Mouse (Mus musculus): ENCODE results near the gene Aldh4a1. TPM values are rescaled to one million over a fixed set of nuclear protein-coding genes. Genes with fewer than 3 reads are reported as not detected.

Aldh4a1 gene
- 25.5 and 30.7 TPM in 2 replicates for polyA plus RNA-seq (2015; fragmentation: Nextera tagmentation; extraction: Ambion mirVana)

DNA sequence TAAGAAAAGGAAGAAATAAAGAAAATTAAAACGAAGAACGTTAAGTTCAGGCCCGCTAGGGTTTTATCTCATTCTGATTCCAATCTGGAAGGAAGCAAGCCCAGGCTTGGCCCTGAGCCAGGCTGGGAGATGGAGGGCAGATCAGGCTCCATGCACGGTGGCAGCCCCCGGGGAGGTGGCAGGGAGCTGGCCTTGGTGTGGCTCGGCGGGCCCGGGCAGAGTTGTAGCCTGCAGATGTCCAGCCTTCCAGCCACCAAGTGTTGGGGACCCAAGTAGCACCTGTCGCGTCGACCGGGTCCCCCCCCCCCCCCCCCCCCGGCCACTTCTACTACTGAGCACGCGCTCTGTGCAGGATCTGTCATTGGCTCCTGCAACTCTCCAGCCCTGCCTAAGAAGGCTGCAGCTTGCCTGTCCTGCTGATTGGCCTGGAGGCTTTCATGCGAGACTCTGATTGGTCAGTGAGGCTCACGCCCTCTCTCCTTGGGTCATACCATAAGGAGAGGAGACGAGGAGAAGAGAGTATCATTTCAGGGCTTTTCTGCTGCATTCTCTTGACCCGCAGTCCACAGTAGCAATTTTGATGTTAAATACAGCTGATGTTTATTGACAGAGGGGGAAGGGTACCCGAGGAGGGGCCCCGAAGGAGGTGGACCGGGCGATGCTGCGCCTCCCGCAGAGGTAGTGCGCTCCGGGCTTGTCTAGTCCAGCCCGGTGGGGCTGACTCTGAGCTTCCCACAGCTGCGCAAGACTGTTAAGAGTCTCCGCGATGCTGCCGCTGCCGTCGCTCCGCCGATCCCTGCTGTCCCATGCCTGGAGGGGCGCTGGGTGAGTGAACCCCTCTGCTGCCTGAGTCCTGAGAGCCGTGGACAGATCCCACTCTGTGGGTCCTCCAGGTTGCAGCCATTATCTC is at the start of gene Aldh4a1:
Gene Aldh4a1, plus strand, starts transcription at position 494 of the 910 bp plus-strand sequence.
- peaks cover 19% of the 10 kb centered on the region for H3K4me1 ChIP-seq (replicated peaks; ENCODE audit: control insufficient read depth, insufficient read depth, low read length)
- H3K27ac ChIP-seq (ENCODE audit: low read length): peak within 1 kb of the TSS; percentile 66
- no peaks in the 10 kb centered on the region for H3K9me3 ChIP-seq (ENCODE audit: control insufficient read depth, low read length)
- H3K4me3 ChIP-seq (ENCODE audit: low read length): peak within 1 kb of the TSS; percentile 66
- peak; percentile 100 for ATAC-seq (ENCODE audit: low read depth)
- WGBS: under 1% methylated on average over 32 of the region's 38 CpGs
- peak within 1 kb of the TSS; percentile 74 for H3K9ac ChIP-seq (ENCODE audit: low read length)
- H3K27me3 ChIP-seq (ENCODE audit: control insufficient read depth, insufficient read depth, low read depth, low read length): no peaks in the 10 kb centered on the region
- H3K4me2 ChIP-seq (ENCODE audit: low read depth, low read length): peak within 1 kb of the TSS; percentile 89
- H3K36me3 ChIP-seq (ENCODE audit: control insufficient read depth, insufficient read depth, low read length): no peaks in the 10 kb centered on the region

DNA sequence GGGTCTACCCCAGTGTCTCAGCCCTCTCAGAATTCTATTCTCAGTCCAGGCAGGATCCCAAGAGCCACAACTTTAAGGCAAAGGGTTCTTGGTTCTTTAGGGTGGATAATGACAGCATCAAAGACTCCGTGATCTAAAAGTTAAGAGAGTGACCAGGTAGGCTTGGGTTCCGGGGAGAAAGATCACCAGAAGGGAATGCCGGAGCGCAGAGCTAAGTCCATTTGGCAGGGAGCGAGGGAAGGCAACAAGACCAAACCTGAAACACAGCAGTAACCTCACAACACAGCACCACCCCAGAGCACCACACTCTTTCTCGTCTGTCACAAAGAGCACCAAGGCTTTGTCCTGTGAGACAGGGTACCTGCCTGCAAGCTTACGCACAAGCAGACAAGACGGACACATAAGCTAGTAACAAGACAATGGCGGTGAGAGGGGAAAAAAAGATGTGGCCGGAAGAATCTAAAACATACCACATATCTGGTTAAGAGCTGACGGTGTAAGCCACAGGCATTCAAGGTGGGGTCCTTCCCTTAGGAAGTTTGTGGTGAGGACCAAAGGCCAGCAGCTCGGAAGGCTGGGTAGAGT is 49.6 kb upstream of the Aldh4a1 start:
- ATAC-seq (ENCODE audit: low read depth): no peak
- H3K27me3 ChIP-seq (ENCODE audit: control insufficient read depth, insufficient read depth, low read depth, low read length): no peaks in the 10 kb centered on the region
- WGBS: 88% methylated on average over 12 of the region's 12 CpGs
- H3K9me3 ChIP-seq (ENCODE audit: control insufficient read depth, low read length): no peaks in the 10 kb centered on the region
- no peak overlapping the region for H3K4me3 ChIP-seq (ENCODE audit: low read length)
- H3K36me3 ChIP-seq (ENCODE audit: control insufficient read depth, insufficient read depth, low read length): no peaks in the 10 kb centered on the region
- no peak overlapping the region for H3K4me2 ChIP-seq (ENCODE audit: low read depth, low read length)
- no peak overlapping the region for H3K27ac ChIP-seq (ENCODE audit: low read length)
- no peak overlapping the region for H3K9ac ChIP-seq (ENCODE audit: low read length)
- peaks cover 24% of the 10 kb centered on the region for H3K4me1 ChIP-seq (replicated peaks; ENCODE audit: control insufficient read depth, insufficient read depth, low read length)

DNA sequence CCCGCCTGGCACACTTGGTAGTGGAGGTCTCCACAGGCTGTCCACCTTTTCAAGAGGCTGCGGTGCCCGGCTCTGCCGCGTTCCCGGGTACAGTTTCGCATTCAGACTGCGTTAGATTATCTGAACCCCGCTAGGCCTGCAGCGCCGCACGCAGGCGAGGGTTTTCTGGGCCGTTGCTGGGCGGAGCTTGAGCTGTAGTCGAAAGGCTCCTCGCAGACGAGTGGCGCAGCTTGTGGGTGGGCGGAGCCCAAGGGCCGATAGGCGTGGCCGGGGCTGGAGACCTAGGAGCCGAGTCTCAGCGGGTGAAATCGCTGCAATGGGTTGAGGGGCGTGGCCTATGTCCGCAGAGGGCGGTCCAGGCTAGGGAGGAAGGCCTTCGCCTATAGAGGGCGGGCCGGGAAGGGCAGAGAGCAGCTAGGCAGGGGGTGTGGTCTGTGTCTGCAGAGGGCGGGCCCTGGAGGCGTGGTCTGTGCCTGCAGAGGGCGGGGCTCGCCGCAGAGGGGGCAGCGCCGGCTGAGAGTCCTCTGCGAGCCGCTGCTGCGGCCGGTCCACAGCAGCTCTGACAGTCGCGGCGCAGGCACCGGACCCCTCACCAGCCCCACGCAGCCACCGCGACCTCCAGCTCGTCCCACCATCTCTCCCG is 48.4 kb upstream of the Aldh4a1 start:
- Histone ChIP-seq H3K4me2 (ENCODE audit: low read depth, low read length) (peak overlapping the region; percentile 85), H3K27me3 (ENCODE audit: control insufficient read depth, insufficient read depth, low read depth, low read length) (no peaks in the 10 kb centered on the region), H3K4me1 (replicated peaks; ENCODE audit: control insufficient read depth, insufficient read depth, low read length) (peaks cover 31% of the 10 kb centered on the region), H3K27ac (ENCODE audit: low read length) (peak overlapping the region; percentile 88), H3K4me3 (ENCODE audit: low read length) (peak overlapping the region; percentile 87), H3K9me3 (ENCODE audit: control insufficient read depth, low read length) (no peaks in the 10 kb centered on the region), H3K9ac (ENCODE audit: low read length) (peak overlapping the region; percentile 88), H3K36me3 (ENCODE audit: control insufficient read depth, insufficient read depth, low read length) (no peaks in the 10 kb centered on the region)
- ATAC-seq (ENCODE audit: low read depth): peak; percentile 97
- under 1% methylated on average over 47 of the region's 52 CpGs for WGBS

DNA sequence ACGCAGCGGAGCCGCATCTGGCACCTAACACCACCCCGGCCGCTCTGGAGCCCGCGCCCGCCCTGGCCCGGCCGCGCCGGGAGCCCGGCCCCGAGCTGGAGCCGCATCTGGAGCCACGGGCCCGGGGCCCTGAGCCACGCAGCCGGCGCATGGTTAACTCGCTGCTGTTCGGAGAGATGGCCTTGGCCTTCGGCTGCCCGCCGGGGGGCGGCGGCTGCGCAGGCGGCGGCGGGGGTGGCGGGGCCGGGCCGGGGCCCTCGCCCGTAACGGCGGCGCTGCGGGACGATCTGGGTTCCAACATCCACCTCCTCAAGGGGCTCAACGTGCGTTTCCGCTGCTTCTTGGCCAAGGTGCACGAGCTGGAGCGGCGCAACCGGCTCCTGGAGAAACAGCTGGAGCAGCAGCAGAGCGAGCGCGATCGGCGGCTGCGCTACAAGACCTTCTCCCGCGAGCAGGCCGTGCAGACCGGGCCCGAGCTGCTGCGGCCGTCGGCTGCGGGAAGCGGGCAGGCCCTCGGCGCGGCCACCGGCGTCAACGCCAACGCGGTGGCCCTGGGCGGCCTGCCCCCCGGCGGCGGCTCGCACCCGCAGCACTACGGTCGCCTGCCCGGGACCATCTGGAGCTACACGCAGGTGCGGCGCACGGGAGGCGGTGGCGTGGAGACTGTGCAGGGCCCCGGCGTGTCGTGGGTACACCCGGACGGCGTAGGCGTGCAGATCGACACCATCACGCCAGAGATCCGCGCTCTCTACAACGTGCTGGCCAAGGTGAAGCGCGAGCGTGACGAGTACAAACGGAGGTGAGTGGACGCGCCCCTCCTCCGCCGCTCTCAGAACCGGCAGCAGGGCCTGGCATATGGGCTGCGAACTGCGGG is 47.6 kb upstream of the Aldh4a1 start:
- H3K36me3 ChIP-seq (ENCODE audit: control insufficient read depth, insufficient read depth, low read length): no peaks in the 10 kb centered on the region
- no peaks in the 10 kb centered on the region for H3K27me3 ChIP-seq (ENCODE audit: control insufficient read depth, insufficient read depth, low read depth, low read length)
- peak overlapping the region; percentile 87 for H3K4me3 ChIP-seq (ENCODE audit: low read length)
- ATAC-seq (ENCODE audit: low read depth): peak; percentile 51
- under 1% methylated on average over 92 of the region's 111 CpGs for WGBS
- peak overlapping the region; percentile 85 for H3K4me2 ChIP-seq (ENCODE audit: low read depth, low read length)
- H3K9me3 ChIP-seq (ENCODE audit: control insufficient read depth, low read length): no peaks in the 10 kb centered on the region
- peaks cover 39% of the 10 kb centered on the region for H3K4me1 ChIP-seq (replicated peaks; ENCODE audit: control insufficient read depth, insufficient read depth, low read length)
- H3K9ac ChIP-seq (ENCODE audit: low read length): peak overlapping the region; percentile 88
- H3K27ac ChIP-seq (ENCODE audit: low read length): peak overlapping the region; percentile 88

DNA sequence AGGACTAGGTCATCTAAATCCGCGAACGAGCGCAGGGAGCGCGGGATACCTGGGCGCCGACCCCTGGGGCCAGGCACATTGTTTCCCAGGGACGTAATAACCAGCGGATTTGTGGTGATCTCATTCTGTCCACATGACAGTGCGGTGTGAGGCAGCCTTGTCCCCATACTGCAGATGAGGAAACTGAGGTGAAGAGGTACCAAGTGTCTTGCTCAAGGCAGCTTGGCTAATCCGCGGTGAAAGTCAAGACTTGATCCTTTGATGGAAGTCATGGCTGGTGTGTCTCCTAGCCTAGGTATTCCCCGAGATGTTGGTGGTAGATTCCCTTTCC is 47.0 kb upstream of the Aldh4a1 start:
- H3K27me3 ChIP-seq (ENCODE audit: control insufficient read depth, insufficient read depth, low read depth, low read length): no peaks in the 10 kb centered on the region
- H3K4me1 ChIP-seq (replicated peaks; ENCODE audit: control insufficient read depth, insufficient read depth, low read length): peaks cover 45% of the 10 kb centered on the region
- H3K36me3 ChIP-seq (ENCODE audit: control insufficient read depth, insufficient read depth, low read length): no peaks in the 10 kb centered on the region
- peak overlapping the region; percentile 88 for H3K9ac ChIP-seq (ENCODE audit: low read length)
- peak overlapping the region; percentile 87 for H3K4me3 ChIP-seq (ENCODE audit: low read length)
- H3K27ac ChIP-seq (ENCODE audit: low read length): no peak overlapping the region
- 7% methylated on average over 14 of the region's 14 CpGs for WGBS
- ATAC-seq (ENCODE audit: low read depth): no peak
- H3K9me3 ChIP-seq (ENCODE audit: control insufficient read depth, low read length): no peaks in the 10 kb centered on the region
- H3K4me2 ChIP-seq (ENCODE audit: low read depth, low read length): peak overlapping the region; percentile 85

DNA sequence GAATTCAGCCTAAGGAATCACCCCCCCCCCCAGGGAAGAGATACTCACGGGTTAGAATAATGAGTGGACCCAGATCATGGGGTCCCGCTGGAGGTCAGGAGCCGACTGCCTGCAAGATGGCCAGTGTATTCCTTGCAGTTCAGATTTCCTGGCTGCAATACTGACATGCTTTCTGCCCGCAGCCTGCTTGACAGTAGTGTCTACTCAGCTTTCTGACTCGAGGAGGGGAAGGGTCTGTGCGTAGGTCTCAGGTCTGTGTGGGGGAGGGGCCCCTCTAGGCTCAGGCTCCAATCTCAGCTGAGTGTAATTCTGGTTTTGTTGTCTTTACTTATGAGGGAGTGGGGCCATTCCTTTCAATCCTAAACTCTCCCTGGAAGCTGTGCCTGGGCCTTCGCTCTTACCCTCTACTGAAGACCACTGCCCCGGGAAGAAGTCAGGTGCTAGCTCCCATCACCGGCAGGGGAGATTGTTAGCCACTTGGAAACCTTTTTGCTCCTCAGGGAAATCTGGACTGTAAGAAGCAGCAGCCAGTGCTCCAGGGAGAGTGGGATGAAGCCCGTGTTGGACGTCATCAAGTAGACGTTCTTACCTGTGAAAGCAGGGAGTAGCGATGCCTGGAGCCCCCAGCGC is 46.3 kb upstream of the Aldh4a1 start:
- Histone ChIP-seq H3K4me2 (ENCODE audit: low read depth, low read length) (peak overlapping the region; percentile 85), H3K4me1 (replicated peaks; ENCODE audit: control insufficient read depth, insufficient read depth, low read length) (peaks cover 52% of the 10 kb centered on the region), H3K4me3 (ENCODE audit: low read length) (peak overlapping the region; percentile 87), H3K9me3 (ENCODE audit: control insufficient read depth, low read length) (no peaks in the 10 kb centered on the region), H3K9ac (ENCODE audit: low read length) (peak overlapping the region; percentile 57), H3K27ac (ENCODE audit: low read length) (no peak overlapping the region), H3K36me3 (ENCODE audit: control insufficient read depth, insufficient read depth, low read length) (no peaks in the 10 kb centered on the region), H3K27me3 (ENCODE audit: control insufficient read depth, insufficient read depth, low read depth, low read length) (no peaks in the 10 kb centered on the region)
- no peak for ATAC-seq (ENCODE audit: low read depth)
- 33% methylated on average over 14 of the region's 14 CpGs for WGBS

DNA sequence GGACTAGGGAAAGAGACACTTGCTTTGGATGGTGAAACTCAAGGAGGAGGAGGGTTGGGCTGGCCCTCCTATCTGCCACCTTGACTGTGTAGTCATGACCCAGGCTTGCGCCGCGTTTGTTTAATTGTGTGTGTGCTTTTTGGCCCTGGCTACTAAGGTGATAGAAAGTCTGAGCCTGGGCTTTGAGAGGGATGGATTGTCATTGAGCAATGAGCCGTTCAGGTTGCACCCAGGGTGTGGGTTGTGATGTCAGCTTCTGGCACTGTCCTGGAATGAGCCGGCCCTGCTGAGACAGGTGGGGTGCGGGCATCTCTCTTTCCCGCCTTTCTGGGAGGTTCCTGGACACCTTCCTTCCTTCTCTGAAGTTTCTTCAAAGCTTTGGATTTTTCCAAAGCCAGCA is 45.7 kb upstream of the Aldh4a1 start:
- peak overlapping the region; percentile 87 for H3K4me3 ChIP-seq (ENCODE audit: low read length)
- no peak for ATAC-seq (ENCODE audit: low read depth)
- no peaks in the 10 kb centered on the region for H3K27me3 ChIP-seq (ENCODE audit: control insufficient read depth, insufficient read depth, low read depth, low read length)
- H3K9ac ChIP-seq (ENCODE audit: low read length): peak overlapping the region; percentile 57; the same call in 1 of the 2 replicates
- H3K4me2 ChIP-seq (ENCODE audit: low read depth, low read length): peak overlapping the region; percentile 85
- no peak overlapping the region for H3K27ac ChIP-seq (ENCODE audit: low read length)
- WGBS: 68% methylated on average over 7 of the region's 7 CpGs
- no peaks in the 10 kb centered on the region for H3K36me3 ChIP-seq (ENCODE audit: control insufficient read depth, insufficient read depth, low read length)
- H3K9me3 ChIP-seq (ENCODE audit: control insufficient read depth, low read length): no peaks in the 10 kb centered on the region
- H3K4me1 ChIP-seq (replicated peaks; ENCODE audit: control insufficient read depth, insufficient read depth, low read length): peaks cover 58% of the 10 kb centered on the region

DNA sequence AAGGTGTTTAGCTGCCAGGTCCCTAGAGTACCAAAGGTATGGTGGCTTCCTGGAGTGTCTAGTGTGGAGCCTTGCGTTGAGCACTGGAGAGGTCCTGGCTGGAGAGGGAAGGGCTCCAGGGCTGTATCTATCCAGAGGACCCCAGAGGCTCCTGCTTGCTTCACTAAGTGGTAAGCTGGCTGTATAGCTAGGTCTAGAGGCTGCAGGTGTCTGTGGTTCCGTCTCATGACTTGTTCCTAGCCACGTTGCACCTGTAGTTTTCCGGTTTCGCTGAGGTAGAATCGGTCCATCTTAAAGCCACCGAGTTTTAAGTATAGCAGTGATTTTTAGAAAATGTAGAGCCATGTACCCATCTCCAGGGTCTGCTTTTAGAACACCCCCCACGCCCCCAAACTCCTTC is 44.3 kb upstream of the Aldh4a1 start:
- H3K27ac ChIP-seq (ENCODE audit: low read length): no peak overlapping the region
- H3K36me3 ChIP-seq (ENCODE audit: control insufficient read depth, insufficient read depth, low read length): no peaks in the 10 kb centered on the region
- no peaks in the 10 kb centered on the region for H3K27me3 ChIP-seq (ENCODE audit: control insufficient read depth, insufficient read depth, low read depth, low read length)
- peak overlapping the region; percentile 13; the same call in 1 of the 2 replicates for H3K4me2 ChIP-seq (ENCODE audit: low read depth, low read length)
- no peak overlapping the region for H3K4me3 ChIP-seq (ENCODE audit: low read length)
- 78% methylated on average over 8 of the region's 8 CpGs for whole genome bisulfite sequencing
- H3K4me1 ChIP-seq (replicated peaks; ENCODE audit: control insufficient read depth, insufficient read depth, low read length): peaks cover 69% of the 10 kb centered on the region
- H3K9ac ChIP-seq (ENCODE audit: low read length): no peak overlapping the region
- H3K9me3 ChIP-seq (ENCODE audit: control insufficient read depth, low read length): no peaks in the 10 kb centered on the region
- ATAC-seq (ENCODE audit: low read depth): no peak
